Mouse (Mus musculus) gastrocnemius, postnatal 25 days (tissue): ENCODE data around the gene Dnmt3b. TPM values are rescaled to one million over a fixed set of nuclear protein-coding genes. Genes with fewer than 3 reads are reported as not detected.
"Not testable (repeated sequence)": the region's sequence is repeated elsewhere in the genome, so short reads cannot be mapped to it uniquely, and the experiment has no call there.

Experiments used
- DNase-seq: peaks from one replicate; pipeline ENCODE4 v3.0.0; 2022
- total RNA-seq, 2 experiments: library from RNA; stranded (reverse); gene quantifications; 1 replicate in 1 of 2; 2 replicates in 1 of 2; pipeline ENCODE4 v1.2.3; 2021

Gene Dnmt3b
- total RNA-seq, 2 experiments from 2014 or later, result 0.94 to 1.1 TPM

- no peak for DNase-seq
Measured at GRCm38 (mm10) chr2:153712646-153713091, 63.4 kb downstream of the Dnmt3b start.

- peak; percentile 18 for DNase-seq
Measured at GRCm38 (mm10) chr2:153713227-153713626, 64.0 kb downstream of the Dnmt3b start.

GRCm38 (mm10) chr2:153717861-153718260 lies 68.6 kb downstream of the Dnmt3b start:
- DNase-seq, result not testable (repeated sequence)

GRCm38 (mm10) chr2:153723098-153723497 lies 73.8 kb downstream of the Dnmt3b start:
- no peak for DNase-seq

- no peak for DNase-seq
Measured at GRCm38 (mm10) chr2:153724424-153724823, 75.2 kb downstream of the Dnmt3b start.

- DNase-seq, result no peak
Measured at GRCm38 (mm10) chr2:153724871-153725270, 75.6 kb downstream of the Dnmt3b start.

GRCm38 (mm10) chr2:153725291-153725690 lies 76.0 kb downstream of the Dnmt3b start:
- DNase-seq, result no peak

- DNase-seq, result no peak
Measured at GRCm38 (mm10) chr2:153734033-153734432, 84.8 kb downstream of the Dnmt3b start.

Other genes with a start within 250 kb of the Dnmt3b start
- gene 4930404H24Rik, start 156.7 kb upstream of the Dnmt3b start, total RNA-seq, result not detected
- gene Nol4l, start 119.5 kb upstream of the Dnmt3b start, total RNA-seq, result 1 to 10 TPM; 1.4 to 1.6 TPM
- gene Commd7, start 16.7 kb upstream of the Dnmt3b start, total RNA-seq, result 1 to 10 TPM; 9.5 TPM
- not detected for gene Dnmt3c, start 47.2 kb downstream of the Dnmt3b start, total RNA-seq
- gene Mapre1, start 91.8 kb downstream of the Dnmt3b start, total RNA-seq, result 10 to 100 TPM; 36.9 to 39.6 TPM
- gene Efcab8, start 130.5 kb downstream of the Dnmt3b start, total RNA-seq, result not detected
- not detected for gene Sun5, start 221.6 kb downstream of the Dnmt3b start, total RNA-seq
- gene Bpifb2, start 225.6 kb downstream of the Dnmt3b start, total RNA-seq, result not detected